Mouse (Mus musculus): ENCODE measurements around the gene Ccdc36.

The Ccdc36 gene

DNA sequence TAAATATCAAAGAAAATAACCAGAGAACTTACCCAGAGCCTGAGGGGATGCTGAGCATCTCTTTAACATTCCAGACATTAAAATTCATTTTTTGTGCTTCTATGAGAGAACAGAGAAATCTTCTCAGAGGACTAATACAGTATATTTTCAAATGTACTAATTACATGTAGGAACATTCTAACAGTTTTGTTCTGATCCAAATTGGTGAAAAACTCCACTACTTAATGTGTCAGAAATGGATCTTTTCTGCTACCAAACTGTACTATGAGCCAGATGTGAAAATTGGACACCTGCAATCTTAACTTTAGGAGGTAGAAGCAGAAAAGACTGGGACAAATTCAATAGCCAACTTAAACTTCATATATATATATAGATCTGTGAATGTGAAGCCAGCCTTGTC, at the start of gene Ccdc36:
Gene Ccdc36 (minus strand): TSS at position 101 of the 400 bp plus-strand sequence.
- DNase-seq (ENCODE audit: low spot score): no peak

DNA sequence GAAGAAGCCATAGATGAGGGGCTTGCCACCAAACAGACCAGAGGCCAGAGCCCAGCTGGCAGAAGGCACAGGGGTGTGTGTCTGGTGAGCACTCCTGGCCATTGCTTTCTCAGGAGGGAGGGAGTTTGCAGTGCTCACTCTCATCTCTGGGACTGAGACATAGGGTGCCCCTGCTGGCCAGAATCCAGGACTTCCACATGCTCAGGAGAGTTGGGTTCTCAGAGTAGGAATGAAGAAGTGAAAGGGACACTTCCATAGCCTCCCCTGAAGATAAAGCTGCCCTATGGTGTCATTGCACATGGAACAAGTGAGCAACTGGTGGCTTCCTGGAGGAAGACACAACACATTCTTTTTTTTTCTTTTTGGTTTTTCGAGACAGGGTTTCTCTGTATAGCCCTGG, 46.2 kb upstream of the Ccdc36 start:
- DNase-seq (ENCODE audit: low spot score): no peak

DNA sequence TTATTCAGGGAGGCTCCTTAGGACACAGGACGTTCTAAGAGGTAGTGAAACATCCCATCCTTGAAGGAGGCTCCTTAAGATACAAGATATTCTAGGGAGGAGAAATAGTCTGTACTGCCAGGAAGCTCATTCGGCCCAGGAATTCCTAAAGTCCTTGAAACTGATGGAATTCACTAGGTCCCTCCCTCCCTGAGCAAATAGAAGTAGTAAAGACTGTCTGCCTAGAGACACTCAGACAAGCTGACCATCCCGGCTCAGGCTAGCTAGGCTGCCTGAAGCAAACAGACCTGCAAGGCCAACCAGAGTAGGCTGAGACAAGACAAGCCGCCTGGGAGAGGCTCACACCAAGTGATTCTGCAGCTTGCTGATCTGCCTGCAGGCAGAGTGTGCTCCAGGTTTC, 41.6 kb upstream of the Ccdc36 start:
- DNase-seq (ENCODE audit: low spot score): no peak

DNA sequence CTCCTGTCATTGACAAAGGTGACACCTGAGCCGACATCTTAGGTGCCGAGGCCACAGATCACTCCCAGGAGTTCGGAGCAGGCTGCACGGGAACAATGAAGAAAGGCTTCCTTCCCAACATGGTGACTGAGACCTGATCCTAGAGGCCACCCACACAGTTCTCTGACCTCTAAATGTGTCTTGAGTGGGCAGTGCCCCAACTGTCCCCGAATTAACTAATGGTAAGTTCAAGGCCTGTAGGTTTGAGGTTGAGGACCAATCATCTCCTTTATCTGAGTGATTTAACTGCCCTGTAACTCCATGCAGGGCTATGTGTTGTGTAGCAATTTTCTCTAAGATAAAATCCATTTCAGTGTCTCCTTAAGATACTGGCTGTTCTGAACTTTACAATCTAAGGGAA, 41.1 kb upstream of the Ccdc36 start:
- DNase-seq (ENCODE audit: low spot score): no peak

DNA sequence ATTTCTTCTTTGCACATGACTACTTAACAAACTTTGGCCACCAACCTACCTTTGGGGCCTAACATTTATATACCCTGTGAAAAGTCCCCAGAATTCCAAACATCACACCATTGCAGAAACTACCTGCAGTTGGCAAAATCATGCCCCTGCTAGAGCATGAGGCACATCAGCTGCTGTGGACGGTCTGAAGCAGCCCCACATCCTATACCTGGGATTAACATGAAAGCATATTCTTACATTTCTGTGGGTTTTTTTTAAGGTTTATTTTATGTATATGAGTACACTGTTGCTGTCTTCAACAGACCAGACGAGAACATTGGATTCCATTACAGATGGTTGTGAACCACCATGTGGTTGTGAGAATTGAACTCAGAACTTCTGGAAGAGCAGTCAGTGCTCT, 37.9 kb upstream of the Ccdc36 start:
- DNase-seq (ENCODE audit: low spot score): no peak

DNA sequence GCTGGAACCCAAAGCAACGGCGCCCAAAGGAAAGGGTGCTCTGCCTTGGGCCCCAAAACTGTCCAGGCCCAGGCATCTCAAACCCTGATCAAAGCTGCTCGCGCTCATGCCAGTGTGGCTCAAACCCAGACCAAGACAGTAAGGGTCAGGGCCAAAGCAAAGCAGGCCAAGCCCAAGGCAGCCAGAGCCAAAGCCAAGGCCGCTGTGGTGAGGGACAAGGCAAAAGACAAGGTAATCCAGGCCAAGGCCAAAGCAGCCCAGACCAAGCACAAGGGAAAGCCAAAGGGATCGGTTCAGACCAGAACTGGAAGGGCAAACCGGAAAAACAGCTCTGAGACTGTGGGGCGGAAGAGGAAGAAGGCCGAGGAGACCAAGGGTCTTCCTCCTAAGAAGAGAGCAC, 35.4 kb upstream of the Ccdc36 start:
- DNase-seq (ENCODE audit: low spot score): no peak

DNA sequence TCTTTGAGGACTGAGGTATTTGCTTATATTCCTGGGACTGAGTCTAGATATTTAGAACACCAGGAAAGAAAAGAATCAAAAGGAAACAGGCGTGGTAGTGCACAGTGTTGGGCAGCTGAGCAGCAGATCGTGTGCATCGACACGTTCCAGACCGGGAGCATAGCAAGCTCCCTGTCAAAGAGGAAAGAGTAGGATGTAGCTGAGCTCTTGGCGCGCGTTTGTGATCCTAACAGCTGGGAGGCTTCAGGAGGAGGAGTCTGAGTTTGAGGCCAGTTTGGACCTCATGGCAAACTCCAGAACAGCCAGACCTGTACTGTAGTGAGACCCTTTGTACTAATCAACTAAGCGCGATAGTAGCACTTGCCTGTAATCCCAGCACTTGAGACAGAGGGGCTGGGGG, 33.9 kb upstream of the Ccdc36 start:
- no peak for DNase-seq (ENCODE audit: low spot score)

DNA sequence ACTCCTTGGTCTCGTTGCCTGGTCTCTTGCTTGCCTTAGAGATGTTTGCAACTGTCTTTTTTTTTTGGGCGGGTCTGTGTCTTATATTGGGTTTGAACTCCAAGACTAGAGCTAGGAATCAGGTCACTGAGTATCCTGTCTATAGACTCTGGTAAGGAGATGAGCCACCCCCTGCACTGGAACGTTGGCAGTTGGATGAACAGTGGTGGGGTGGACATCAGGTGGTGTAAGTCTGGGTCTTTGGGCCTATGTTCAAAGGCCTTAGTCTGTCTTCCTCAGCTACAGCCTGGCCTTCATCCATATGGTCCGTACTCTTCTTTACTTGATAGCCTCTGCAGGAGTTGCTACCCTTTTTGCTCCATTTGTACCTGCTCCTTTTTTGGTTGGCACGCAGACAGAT, 33.4 kb upstream of the Ccdc36 start:
- DNase-seq (ENCODE audit: low spot score): no peak

DNA sequence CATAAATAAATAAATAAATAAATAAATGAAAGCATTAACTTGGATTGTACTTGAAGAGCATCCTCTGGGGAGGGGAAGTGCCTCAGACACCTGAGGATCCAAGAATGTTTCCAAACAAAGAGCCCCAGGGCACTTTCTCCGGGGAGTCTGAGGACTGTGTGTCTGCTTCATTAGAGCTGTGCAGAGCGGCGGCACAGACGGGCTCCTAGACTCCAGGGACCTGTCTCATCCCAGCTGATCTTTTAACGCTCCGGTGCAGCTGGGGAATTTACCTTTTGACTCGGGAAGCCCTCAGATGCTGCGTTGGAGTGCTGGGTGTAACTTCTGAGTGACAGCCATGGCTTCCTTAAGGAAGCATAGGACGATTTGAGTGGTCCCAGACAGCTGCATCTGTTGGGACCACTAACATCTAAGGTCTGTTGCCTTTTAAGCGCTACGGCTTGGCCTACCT, 32.9 kb upstream of the Ccdc36 start, which contains the start of gene Klhdc8b:
Gene Klhdc8b (minus strand): TSS at position 401 of the 451 bp plus-strand sequence.
- no peak for DNase-seq (ENCODE audit: low spot score)

DNA sequence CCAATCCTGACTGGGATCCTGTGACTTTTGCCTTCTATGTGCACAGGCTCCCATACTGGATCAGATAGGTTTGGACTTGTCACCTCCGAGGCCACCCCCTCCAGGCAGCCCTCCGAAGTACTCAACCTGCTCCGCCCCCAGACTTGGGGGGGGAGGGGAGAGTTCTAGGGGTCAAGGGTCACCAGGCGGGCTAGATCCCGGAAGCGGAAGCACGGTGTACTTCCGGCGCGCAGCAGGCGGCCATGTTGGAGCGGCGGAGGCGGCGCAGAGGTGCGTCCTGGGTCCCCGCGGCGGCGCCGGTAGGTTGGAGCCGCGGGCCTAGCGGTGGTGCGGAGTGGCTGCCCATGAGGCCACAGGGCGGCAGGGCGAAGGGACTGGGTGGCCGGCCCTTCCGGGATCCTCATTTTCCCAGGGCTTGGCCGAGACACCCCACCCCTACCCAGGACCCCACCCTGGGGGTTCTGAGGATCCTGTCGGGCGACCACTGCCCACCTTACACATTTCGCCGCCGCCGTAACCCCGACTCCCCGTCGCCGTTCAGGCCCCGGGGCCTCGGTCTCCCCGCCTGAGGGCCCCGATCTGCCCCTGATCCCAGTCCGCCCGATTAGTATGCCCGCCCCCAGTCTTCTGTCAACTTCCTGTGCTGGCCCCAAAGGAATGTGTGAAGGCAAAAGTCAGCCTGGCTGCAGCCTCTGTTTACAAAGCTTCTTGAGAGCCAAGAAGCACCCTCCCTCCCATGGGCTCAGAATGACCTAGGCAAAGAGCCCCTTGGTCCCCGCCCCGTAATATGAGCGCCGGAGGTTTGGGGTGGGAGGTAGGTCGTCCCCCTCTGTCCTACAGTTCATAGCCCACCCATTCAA, 32.3 kb upstream of the Ccdc36 start, which contains the start of gene Ccdc71:
Gene Ccdc71 (plus strand): TSS at position 209 of the 860 bp plus-strand sequence.
- DNase-seq (ENCODE audit: low spot score): peak; percentile 78

DNA sequence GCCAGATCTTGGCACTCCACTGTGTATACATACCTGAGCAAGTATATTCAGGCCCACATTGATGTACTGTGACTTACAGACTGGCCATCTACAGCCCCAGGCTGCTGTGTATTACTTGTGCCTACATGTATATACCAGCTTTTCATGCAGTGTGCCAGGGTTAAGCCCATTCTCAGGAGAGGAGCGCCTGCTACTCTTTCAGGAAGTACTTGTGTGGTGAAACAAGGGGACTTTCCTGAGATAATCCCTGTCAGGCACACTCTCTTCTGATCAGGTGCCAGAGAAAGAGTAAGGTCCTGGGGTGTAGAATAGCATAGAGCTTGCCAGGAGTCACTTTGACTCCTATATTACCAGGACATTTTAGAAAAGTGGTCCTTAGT, 31.6 kb upstream of the Ccdc36 start:
- DNase-seq (ENCODE audit: low spot score): no peak

DNA sequence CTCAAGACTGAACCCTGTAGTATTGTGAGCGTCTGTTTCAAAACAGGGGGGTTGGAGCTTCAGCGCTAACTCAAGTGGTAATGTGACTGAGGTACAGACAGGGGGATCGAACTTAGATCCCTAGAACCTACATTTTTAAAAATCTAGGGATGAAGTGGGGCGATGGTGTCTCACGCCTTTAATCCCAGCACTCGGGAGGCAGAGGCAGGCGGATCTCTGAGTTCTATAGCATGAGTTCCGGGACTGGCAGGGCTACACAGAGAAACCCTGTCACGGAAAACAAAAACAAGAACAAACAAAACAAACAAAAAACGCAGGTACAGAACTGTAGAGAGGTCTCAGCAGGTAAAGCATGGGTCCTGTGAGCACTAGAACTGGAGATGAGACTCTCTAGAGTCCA, 28.7 kb upstream of the Ccdc36 start:
- DNase-seq (ENCODE audit: low spot score): no peak

DNA sequence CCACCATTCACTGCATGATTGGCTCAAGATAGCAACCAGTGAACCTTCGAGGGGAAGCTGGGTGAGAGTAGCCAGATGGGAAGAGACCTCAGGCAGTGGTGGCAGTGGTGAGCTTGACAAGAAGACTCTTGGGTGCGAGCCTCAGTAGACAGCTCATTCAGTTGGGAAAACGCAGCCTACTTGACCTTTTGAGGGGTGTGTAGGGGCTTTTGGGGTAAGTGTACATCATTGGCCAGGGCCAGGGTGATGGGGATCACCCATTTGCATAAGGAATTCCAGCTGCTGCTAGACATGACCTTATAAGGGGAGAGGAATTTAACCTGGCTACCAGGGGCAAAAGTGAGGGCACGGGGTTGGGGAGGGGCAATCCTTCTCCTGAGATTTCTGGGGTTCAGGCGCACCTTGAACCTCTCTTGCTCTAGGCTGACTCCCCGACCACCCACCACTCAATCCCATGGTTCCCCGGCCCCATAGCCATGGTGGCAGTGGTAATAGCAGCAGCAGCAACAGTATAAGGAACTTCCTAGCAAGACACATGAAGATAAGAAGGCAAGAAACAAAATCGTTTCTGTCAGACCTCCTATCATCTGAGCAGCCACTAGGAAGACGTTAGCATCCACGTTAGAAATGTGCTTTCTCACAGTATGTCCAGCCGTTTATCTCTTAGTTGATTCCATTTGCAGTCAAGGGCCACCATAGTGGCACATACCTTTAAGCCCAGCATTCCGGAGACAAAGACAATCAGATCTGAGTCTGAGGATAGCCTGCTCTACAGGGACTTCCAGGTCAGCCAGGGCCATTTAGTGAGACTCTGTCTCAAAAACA, 27.7 kb upstream of the Ccdc36 start:
- DNase-seq (ENCODE audit: low spot score): no peak

DNA sequence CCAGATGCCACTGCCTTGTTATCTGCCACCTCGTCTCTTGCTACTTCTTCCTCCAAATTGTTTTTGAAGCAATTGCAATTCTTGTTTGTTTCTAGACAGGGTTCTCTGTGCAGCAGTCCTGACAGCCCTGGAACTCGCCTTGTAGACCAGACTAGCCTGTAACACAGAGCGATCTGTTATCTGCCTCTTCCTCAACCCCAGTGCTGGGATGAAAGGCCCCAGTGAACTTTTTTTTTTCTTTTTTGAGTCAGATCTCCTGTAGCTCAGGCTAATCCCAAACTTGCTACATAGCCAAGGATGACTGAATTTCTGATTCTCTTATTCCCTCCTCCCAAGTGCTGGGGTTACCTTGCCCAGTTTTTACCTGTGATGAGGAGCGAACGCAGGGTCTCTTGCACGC, 26.1 kb upstream of the Ccdc36 start:
- DNase-seq (ENCODE audit: low spot score): no peak

DNA sequence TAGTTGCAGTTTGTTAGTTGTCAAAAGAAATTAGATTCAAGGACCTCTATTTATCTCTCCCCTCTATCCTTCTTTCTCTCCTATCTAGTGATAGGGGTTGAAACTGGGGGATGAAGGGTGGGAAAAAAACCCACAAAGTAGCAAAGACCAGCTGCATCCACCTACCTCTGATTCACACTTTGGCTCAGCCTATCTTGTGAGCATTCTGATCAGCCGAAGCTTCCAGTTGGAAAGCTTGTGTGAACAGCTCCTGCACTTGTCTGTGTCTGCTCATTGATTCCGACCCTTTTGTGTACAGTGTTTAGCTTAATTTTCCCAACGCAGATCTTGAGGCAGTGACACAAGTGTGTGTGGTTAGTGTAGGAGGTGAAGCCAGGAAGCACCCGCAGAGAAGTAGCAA, 25.2 kb upstream of the Ccdc36 start:
- DNase-seq (ENCODE audit: low spot score): no peak

DNA sequence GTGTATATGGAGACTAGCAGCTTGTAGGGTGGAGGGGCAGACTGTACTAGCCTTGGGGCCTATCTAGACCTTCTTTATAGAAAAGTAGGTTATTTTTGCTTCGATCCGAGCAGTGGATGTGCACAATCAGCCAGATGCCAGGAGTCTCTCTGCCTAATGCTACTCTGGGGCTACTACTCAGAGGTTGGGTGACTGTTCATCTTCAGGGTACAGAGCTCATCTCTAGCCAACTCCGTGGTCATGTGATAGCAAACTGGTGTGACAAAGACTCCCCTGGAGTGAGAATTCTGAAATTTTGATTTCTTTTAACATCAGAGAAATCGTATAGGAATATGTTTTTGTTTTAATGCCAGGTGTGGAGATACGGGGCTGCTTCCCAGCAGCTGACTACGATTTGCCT, 24.6 kb upstream of the Ccdc36 start:
- DNase-seq (ENCODE audit: low spot score): no peak

DNA sequence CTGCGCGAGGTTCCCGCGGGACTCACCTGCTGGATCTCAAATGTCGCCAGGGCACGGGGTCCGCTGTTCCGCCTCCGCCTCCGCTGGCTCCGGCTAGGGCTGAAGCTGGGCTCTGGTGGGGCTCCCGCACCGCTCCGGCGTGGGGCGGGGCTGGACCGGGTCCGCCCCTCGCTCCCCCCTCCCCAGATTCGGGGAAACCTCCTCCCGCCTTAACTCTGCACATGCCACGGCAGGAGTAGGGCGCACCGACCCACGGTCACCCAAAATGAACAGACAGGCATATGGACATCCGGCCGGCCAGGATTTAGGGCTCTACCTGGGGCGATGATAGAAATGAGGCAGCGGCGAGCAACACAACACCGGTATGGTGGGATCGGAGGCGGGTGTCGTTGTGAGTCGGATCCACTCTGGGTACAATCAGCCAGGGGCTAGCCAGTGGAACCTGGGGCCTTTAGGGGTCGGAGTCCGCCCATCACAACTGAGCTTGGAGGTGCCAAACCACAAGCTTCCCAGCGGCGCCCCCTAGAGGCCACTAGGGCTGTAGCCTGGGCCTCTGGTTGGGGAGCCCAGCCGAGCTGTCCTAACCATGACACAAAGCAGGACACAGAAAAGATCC, 24.1 kb upstream of the Ccdc36 start:
- DNase-seq (ENCODE audit: low spot score): peak; percentile 89

DNA sequence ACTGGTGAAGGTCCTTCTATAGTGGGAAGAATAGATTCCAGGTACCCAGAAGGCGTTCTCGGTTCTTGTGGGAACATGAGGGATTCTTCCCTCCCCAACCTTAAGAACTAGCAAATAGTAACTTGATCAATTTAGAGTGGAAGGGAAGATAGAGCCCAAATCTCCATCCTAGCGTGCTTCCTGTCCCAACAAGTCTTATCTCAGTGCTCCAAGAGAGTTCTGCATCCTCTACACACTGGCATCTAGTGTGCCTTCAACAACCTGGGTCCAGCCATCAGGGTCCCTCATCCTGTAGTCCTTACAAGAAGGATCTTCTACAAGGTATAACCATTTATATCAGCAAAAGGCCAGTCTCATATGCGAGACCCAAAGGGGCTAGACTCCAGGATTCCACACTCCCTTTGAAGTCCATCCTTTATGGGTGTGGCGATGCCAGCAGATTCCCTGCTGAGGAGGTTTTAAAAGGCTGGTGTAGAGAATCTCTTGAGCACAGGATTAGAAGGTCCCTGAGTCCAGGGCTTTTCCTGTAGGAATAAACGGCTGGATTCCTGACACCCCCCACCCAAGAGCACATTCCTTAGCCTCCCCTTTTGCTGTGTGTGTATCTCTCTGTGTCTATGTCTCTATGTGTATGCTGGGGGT, 23.4 kb upstream of the Ccdc36 start:
- peak; percentile 29 for DNase-seq (ENCODE audit: low spot score)

DNA sequence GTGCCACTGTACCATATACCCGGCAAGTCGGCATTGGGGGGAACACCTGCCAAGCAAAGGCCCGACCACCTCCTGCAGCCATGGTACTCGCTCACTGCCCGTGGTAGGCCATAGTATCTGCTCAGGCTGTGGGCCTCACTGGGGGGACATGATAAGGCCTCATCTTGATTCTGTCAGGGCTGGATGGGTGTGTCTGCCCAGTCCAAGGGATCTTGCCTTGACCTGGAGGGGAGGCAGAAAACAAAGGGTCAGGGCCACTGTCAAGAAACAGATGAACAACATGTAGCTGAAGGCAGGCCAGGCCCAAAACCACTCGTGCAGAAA, 22.8 kb upstream of the Ccdc36 start:
- peak; percentile 49 for DNase-seq (ENCODE audit: low spot score)

DNA sequence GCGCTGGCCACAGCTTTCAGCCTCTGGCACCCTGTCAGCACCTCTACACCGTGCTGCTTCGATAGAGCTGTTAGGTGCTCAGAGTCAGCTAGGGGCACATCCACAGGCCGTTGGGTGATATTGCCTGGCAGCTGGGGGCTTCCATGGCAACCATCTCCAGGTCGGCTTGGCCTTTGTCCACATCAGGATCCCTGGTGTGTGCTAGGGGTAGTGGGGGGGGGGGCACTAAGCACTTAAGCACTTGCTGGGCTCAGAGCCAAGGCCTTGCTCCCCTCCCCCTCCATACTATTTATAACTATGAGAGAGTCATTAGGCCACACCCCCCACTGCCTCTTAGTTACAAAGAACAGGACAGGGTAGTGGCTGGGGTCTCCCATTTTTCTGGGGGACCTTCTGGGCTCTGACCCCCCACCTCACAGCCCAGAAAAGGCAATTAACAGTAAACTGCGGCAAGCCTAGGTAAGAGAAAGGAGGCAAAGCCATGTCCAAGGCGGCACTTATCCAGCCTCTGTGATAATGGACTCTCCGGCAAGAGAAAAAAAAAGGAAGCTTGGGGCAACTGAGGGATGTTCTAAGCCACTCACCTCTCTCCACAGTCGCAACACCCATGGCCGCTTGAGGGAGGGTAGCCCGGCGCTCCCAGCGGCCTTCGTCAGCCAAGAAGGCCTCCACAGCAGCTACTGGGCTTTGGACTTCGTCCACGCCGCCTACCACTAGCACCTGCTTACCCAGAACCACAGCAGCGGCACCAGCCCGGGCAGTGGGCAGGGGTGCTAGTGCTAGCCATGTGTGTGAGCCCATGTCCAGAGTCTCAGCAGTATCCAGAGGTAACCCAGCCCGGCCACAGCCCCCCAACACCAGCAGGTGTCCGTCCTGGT, 22.2 kb upstream of the Ccdc36 start:
- peak; percentile 12 for DNase-seq (ENCODE audit: low spot score)

DNA sequence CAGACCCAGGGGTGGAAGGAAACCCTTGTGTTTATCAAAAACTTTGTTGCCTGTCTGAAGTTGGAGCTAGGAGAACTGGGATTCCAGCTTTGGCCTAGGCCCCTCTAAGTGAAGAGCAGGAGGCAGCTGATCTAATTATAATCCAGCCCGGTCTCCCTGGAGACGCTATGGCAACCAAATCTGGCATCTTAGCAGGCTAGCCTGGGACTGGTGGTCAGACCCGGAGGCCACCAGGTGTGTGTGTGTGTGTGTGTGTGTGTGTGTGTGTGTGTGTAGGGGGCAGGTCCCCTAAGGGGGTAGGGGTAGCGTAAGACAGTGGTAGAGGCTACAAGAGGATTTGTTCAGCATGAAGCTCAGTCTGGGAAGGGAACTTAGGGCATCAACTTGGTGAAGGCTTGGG, 21.6 kb upstream of the Ccdc36 start:
- no peak for DNase-seq (ENCODE audit: low spot score)

Measured in c-Kit-positive CD71-positive TER-119-positive erythroid progenitor cells, embryonic 14.5 days (primary cell).